Mouse (Mus musculus): ENCODE results near the gene Hephl1. TPM values are rescaled to one million over a fixed set of nuclear protein-coding genes. Genes with fewer than 3 reads are reported as not detected.

The Hephl1 gene
- not detected in 2 replicates for polyA plus RNA-seq (2015; fragmentation: Nextera tagmentation; extraction: Ambion mirVana)

DNA sequence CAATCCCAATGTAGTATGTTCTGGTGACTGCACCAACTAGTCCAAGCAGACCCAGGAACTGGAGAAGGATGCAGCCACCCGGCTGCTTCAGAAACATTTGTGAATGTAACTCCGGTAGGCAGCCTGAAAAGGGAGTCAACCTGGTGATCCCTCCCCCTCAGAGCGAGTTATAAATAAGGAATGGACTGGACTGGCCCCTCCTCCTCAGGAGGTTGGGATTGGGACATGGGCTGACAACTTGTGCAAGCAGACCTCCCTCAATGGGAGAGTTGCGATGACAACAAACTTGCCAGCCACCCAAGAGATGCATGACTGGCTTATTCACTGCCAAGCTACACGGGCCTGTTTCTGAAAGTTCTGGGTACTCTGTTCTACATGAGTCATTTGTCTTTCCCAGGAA is at the start of gene Hephl1:
Gene Hephl1, minus strand, starts transcription at position 101 of the 400 bp plus-strand sequence.
- TF ChIP-seq CTCF (IDR thresholded peaks at IDR 0.05; ENCODE audit: low read depth) (no peak), EP300 (optimal IDR thresholded peaks at IDR 0.05) (no peak)
- Histone ChIP-seq H3K4me2 (replicated peaks; ENCODE audit: low read depth) (no peak within 1 kb of the TSS), H3K27me3 (ENCODE audit: control insufficient read depth, insufficient read depth, low read length) (no peaks in the 10 kb centered on the region), H3K9me3 (ENCODE audit: control insufficient read depth, low read length) (no peaks in the 10 kb centered on the region), H3K4me3 (ENCODE audit: low read depth, low read length) (no peak within 1 kb of the TSS), H3K4me1 (replicated peaks; ENCODE audit: control insufficient read depth, insufficient read depth) (no peaks in the 10 kb centered on the region), H3K36me3 (ENCODE audit: control insufficient read depth, insufficient read depth, low read length) (no peaks in the 10 kb centered on the region), H3K27ac (replicated peaks) (no peak within 1 kb of the TSS), H3K9ac (ENCODE audit: low read length) (no peak within 1 kb of the TSS)
- 73% methylated on average over 5 of the region's 5 CpGs for WGBS
- ATAC-seq (ENCODE audit: low FRiP score, low TSS enrichment) (no peak), DNase-seq (ENCODE audit: low spot score) (no peak)

DNA sequence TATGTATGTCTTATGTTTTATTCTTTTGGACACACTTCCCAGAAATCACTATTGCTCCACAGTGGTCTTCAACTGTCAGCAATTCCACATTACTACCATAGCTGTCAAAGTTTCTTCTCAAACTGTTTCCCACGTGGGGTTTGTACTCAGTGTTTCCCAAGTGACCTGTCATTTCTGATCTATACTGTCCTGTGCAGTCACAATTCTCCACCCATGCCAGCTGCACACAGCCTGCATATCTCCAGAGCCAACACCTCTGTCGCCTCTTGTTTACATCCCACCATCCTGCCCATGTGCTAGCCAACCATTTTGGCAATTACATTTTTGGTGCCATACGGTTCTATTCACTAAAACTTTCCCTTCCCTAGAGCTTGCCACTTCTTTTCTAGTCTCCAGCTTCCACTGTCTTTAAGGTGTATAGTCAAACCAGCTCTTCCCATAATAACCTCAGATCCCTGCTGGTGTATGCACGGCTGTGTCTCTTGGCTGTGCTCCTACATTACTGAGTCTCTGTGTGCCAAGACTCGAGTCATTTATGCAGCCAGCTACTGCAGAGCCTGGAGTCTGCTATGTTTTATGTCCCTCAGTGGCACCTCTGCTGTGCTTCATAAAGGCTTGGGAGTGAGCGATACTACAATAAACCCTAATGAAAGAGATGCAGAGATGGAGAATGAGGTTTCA is 37.5 kb upstream of the Hephl1 start:
- 50% methylated on average over 6 of the region's 6 CpGs for WGBS
- no peaks in the 10 kb centered on the region for H3K4me1 ChIP-seq (replicated peaks; ENCODE audit: control insufficient read depth, insufficient read depth)
- no peak for DNase-seq (ENCODE audit: low spot score)

DNA sequence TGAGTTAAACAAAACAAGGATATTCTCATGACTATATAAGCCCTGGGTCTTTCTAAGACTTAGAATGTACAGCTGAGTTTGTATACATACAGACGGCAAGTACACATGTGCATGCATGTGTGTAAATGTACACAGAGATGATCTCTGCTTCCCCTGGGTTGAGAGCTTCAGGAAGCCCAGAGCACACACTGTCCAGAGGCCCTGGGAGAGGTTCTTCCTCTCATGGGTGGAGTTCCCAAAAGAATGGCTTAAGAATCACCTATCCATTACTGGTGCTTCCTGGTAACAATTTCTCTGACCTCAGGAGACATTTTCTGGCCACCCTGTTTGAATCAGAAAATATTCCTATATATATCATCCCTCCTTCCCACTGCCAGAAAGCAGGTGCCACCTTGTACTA is 28.6 kb upstream of the Hephl1 start:
- no peak for DNase-seq (ENCODE audit: low spot score)
- H3K27ac ChIP-seq (replicated peaks) = no peak overlapping the region
- H3K9ac ChIP-seq (ENCODE audit: low read length) = no peak overlapping the region
- no peaks in the 10 kb centered on the region for H3K27me3 ChIP-seq (ENCODE audit: control insufficient read depth, insufficient read depth, low read length)
- H3K4me1 ChIP-seq (replicated peaks; ENCODE audit: control insufficient read depth, insufficient read depth) = no peaks in the 10 kb centered on the region
- no peak for TF ChIP-seq CTCF (IDR thresholded peaks at IDR 0.05; ENCODE audit: low read depth)
- TF ChIP-seq EP300 (optimal IDR thresholded peaks at IDR 0.05) = no peak
- no peak overlapping the region for H3K4me2 ChIP-seq (replicated peaks; ENCODE audit: low read depth)
- no peaks in the 10 kb centered on the region for H3K9me3 ChIP-seq (ENCODE audit: control insufficient read depth, low read length)
- H3K36me3 ChIP-seq (ENCODE audit: control insufficient read depth, insufficient read depth, low read length) = no peaks in the 10 kb centered on the region
- 70% methylated on average over 1 of the region's 1 CpGs for WGBS
- ATAC-seq (ENCODE audit: low FRiP score, low TSS enrichment) = no peak
- no peak overlapping the region for H3K4me3 ChIP-seq (ENCODE audit: low read depth, low read length)

More for the DNA sequence above, 37.5 kb upstream of the Hephl1 start:
- H3K4me3 ChIP-seq (ENCODE audit: low read depth, low read length) = no peak overlapping the region
- H3K27me3 ChIP-seq (ENCODE audit: control insufficient read depth, insufficient read depth, low read length) = no peaks in the 10 kb centered on the region
- no peaks in the 10 kb centered on the region for H3K36me3 ChIP-seq (ENCODE audit: control insufficient read depth, insufficient read depth, low read length)
- TF ChIP-seq EP300 (optimal IDR thresholded peaks at IDR 0.05) (no peak), CTCF (IDR thresholded peaks at IDR 0.05; ENCODE audit: low read depth) (no peak)
- H3K9ac ChIP-seq (ENCODE audit: low read length) = no peak overlapping the region
- H3K27ac ChIP-seq (replicated peaks) = no peak overlapping the region
- no peak overlapping the region for H3K4me2 ChIP-seq (replicated peaks; ENCODE audit: low read depth)
- no peak for ATAC-seq (ENCODE audit: low FRiP score, low TSS enrichment)
- H3K9me3 ChIP-seq (ENCODE audit: control insufficient read depth, low read length) = no peaks in the 10 kb centered on the region

DNA sequence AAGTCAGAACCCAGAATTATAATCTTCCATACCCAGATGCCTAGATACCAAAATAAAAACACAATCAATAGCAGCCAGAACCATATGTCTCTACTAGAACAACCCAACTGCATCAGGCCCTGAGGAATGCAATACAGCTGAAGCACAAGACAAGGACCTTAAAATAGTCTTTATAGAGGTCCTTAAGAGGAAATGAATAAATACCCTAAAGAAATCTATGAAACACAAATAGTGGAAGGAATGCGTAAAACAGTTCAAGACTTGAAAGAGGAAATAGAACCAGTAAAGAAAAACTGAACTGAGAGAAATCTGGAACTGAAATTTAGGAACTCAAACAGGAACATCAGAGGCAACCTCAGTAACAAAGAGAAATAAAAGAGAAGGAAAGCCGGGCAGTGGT is 14.0 kb upstream of the Hephl1 start:
- H3K36me3 ChIP-seq (ENCODE audit: control insufficient read depth, insufficient read depth, low read length) = no peaks in the 10 kb centered on the region
- ATAC-seq (ENCODE audit: low FRiP score, low TSS enrichment) = no peak
- 91% methylated on average over 2 of the region's 2 CpGs for WGBS

DNA sequence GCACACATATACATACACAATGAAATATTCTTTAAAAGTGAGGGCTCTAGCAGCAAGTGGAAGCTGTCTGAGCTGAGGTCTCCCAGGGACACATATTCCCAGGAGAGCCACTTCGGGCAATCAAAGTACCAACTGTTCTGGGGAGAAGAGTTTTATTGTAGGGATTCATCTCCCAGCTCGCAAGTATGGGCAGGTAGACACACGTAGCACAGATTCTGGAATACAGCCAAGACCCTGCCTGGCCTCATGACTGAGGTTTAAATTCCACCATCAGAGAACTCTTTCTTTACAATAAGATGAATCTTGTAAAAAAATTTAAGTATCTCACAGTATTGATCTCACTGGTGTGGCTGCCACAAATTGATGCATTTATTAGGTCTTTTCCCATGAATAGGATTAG is 10.5 kb upstream of the Hephl1 start:
- no peak for TF ChIP-seq CTCF (IDR thresholded peaks at IDR 0.05; ENCODE audit: low read depth)
- no peak for TF ChIP-seq EP300 (optimal IDR thresholded peaks at IDR 0.05)
- no peak overlapping the region for H3K4me2 ChIP-seq (replicated peaks; ENCODE audit: low read depth)

More for the DNA sequence above, 14.0 kb upstream of the Hephl1 start:
- Histone ChIP-seq H3K4me3 (ENCODE audit: low read depth, low read length) (no peak overlapping the region), H3K9me3 (ENCODE audit: control insufficient read depth, low read length) (no peaks in the 10 kb centered on the region), H3K27ac (replicated peaks) (no peak overlapping the region), H3K4me2 (replicated peaks; ENCODE audit: low read depth) (no peak overlapping the region), H3K4me1 (replicated peaks; ENCODE audit: control insufficient read depth, insufficient read depth) (no peaks in the 10 kb centered on the region), H3K9ac (ENCODE audit: low read length) (no peak overlapping the region), H3K27me3 (ENCODE audit: control insufficient read depth, insufficient read depth, low read length) (no peaks in the 10 kb centered on the region)
- DNase-seq (ENCODE audit: low spot score) = no peak
- TF ChIP-seq CTCF (IDR thresholded peaks at IDR 0.05; ENCODE audit: low read depth) (no peak), EP300 (optimal IDR thresholded peaks at IDR 0.05) (no peak)

DNA sequence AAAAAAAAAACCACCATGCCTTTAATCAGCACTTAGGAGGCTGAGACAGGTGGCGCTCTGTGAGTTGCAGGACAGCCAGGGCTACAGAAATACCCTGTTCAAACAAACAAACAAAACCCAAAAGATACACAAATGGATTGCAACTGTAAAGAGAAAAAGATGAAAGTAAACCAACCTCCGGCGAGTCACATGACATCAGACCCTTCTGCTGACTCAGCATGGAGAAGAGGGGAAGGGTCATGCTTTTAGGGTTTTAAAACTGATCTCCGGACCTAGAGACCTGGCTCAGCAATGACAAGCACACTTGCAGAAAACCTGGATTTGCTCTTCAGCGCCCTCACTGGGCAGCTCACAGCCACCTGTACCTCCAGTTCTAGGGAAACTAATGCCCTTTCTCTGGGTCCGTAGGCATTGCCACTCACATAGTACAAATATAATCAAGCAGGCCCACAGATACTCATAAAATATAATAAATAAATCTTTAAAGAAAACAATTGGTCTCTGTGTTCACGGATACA is 9.0 kb upstream of the Hephl1 start:
- Histone ChIP-seq H3K27ac (replicated peaks) (no peak overlapping the region), H3K9ac (ENCODE audit: low read length) (no peak overlapping the region), H3K4me2 (replicated peaks; ENCODE audit: low read depth) (no peak overlapping the region), H3K4me1 (replicated peaks; ENCODE audit: control insufficient read depth, insufficient read depth) (no peaks in the 10 kb centered on the region), H3K4me3 (ENCODE audit: low read depth, low read length) (no peak overlapping the region), H3K27me3 (ENCODE audit: control insufficient read depth, insufficient read depth, low read length) (no peaks in the 10 kb centered on the region), H3K9me3 (ENCODE audit: control insufficient read depth, low read length) (no peaks in the 10 kb centered on the region), H3K36me3 (ENCODE audit: control insufficient read depth, insufficient read depth, low read length) (no peaks in the 10 kb centered on the region)
- WGBS = 56% methylated on average over 7 of the region's 7 CpGs
- DNase-seq (ENCODE audit: low spot score) = no peak
- TF ChIP-seq CTCF (IDR thresholded peaks at IDR 0.05; ENCODE audit: low read depth) = peak; percentile 49
- no peak for TF ChIP-seq EP300 (optimal IDR thresholded peaks at IDR 0.05)
- ATAC-seq (ENCODE audit: low FRiP score, low TSS enrichment) = no peak

More for the DNA sequence above, 10.5 kb upstream of the Hephl1 start:
- no peak overlapping the region for H3K4me3 ChIP-seq (ENCODE audit: low read depth, low read length)
- no peak overlapping the region for H3K27ac ChIP-seq (replicated peaks)
- WGBS = 71% methylated on average over 3 of the region's 3 CpGs
- no peak overlapping the region for H3K9ac ChIP-seq (ENCODE audit: low read length)
- no peak for DNase-seq (ENCODE audit: low spot score)
- no peak for ATAC-seq (ENCODE audit: low FRiP score, low TSS enrichment)
- no peaks in the 10 kb centered on the region for H3K36me3 ChIP-seq (ENCODE audit: control insufficient read depth, insufficient read depth, low read length)
- H3K4me1 ChIP-seq (replicated peaks; ENCODE audit: control insufficient read depth, insufficient read depth) = no peaks in the 10 kb centered on the region
- no peaks in the 10 kb centered on the region for H3K27me3 ChIP-seq (ENCODE audit: control insufficient read depth, insufficient read depth, low read length)
- H3K9me3 ChIP-seq (ENCODE audit: control insufficient read depth, low read length) = no peaks in the 10 kb centered on the region
